Mouse (Mus musculus) megakaryocyte, adult 5-6 weeks (primary cell): ENCODE measurements at regions not wholly inside any gene's neighbourhood (a gene's known extent, or its start where the extent isn't known, plus 50 kb on each side); places are given as distances from the start of the nearest gene placed in this dataset.

Experiments
- ATAC-seq: 2 replicates; pipeline ENCODE4 v1.8.0; 2016; ENCODE audit warnings: mild to moderate bottlenecking, inconsistent platforms; ENCODE audit not compliant: poor library complexity, severe bottlenecking

GRCm38 (mm10) chr3:22024200-22024599, 52.3 kb upstream of the Tbl1xr1 start:
- no peak for ATAC-seq

DNA sequence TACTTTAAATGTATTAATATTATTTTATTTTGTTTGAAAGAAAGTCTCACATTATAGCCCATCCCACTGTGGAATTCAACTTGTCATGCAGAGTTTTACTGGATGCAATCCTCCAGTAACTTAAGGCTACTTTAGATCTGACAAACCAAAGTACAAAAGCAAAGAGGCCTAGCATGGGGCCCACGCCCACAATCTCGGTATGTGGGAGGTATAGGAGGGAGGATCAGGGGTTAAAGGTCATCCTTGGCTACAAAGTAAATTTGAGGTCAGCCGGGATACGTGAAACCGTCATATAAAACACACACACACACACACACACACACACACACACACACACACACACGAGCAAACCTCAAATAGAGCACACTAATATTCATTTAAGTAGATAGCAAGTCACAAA, 51.3 kb upstream of the Tbl1xr1 start:
- ATAC-seq, result no peak

DNA sequence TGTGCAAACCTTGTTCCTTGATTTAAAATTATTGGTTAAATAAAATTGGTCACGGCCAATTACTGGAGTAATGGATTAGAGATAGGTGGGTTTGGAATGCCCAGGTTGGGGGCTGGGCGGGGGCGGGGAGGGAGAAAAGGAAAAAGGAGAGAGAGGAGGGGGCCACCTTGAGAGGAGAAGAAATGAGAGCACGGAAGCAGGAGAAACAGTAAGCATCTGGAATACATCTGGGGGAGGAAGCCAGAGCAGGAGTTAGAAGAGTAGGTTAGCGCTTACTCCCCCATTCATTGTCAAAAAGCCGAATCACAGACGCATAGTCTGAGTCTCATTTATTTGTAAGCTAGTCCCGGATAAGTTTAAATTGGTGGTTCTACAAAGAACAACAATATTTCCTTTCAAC, 50.8 kb upstream of the Tbl1xr1 start:
- ATAC-seq, result no peak
